Mouse (Mus musculus) adrenal gland (tissue): ENCODE data around the gene Rfx3.

Experiments
- intact Hi-C: fragments of 180-260 bp; cut with DNase I; formaldehyde crosslinking; loops from one replicate; pipeline ENCODE4 v1.15.1; 2025
- long read RNA-seq, 2 experiments: library from polyadenylated mRNA; unstranded; transcript quantifications; one replicate each; pipeline ENCODE4 v2.0.0; 2020; ENCODE audit warnings: borderline replicate concordance in 1 of 2; ENCODE audit not compliant: insufficient replicate concordance in 1 of 2

Gene Rfx3
- long read RNA-seq, experiment 1 = 0 reads
- long read RNA-seq, experiment 2, partial matches to known transcripts = 0 of 2 reads
- long read RNA-seq, experiment 2, other reads (novel, unspliced or antisense) = 2 of 2 reads

- intact Hi-C loops = loop anchor here (10.0 kb wide), 1 partner anchor 556 kb away; no protein-coding TSS in a partner anchor
These were observed at the start of gene Rfx3 for GRCm38 (mm10) chr19:28010471-28011395. Rfx3 (minus strand) TSS chr19:28011166.

- intact Hi-C loops = no loop called here
These were observed 41.1 kb upstream of the Rfx3 start for GRCm38 (mm10) chr19:28052058-28052457.

- intact Hi-C loops = no loop called here
These were observed 40.6 kb upstream of the Rfx3 start for GRCm38 (mm10) chr19:28051571-28051970.

GRCm38 (mm10) chr19:28049280-28049679, 38.3 kb upstream of the Rfx3 start:
- intact Hi-C loops = no loop called here

- intact Hi-C loops = no loop called here
These were observed 35.8 kb upstream of the Rfx3 start for GRCm38 (mm10) chr19:28046806-28047205.

GRCm38 (mm10) chr19:28044950-28045349, 34.0 kb upstream of the Rfx3 start:
- intact Hi-C loops = no loop called here

- intact Hi-C loops = loop anchor here (10.0 kb wide), 1 partner anchor 557 kb away; no protein-coding TSS in a partner anchor
These were observed 943 bp upstream of the Rfx3 start for GRCm38 (mm10) chr19:28011718-28012499.

GRCm38 (mm10) chr19:28011396-28011717, 391 bp upstream of the Rfx3 start:
- intact Hi-C loops = loop anchor here (10.0 kb wide), 1 partner anchor 557 kb away; no protein-coding TSS in a partner anchor

- intact Hi-C loops = loop anchor here (10.0 kb wide), 1 partner anchor 555 kb away; no protein-coding TSS in a partner anchor
These were observed 1.2 kb downstream of the Rfx3 start for GRCm38 (mm10) chr19:28009587-28010281.

- intact Hi-C loops = no loop called here
These were observed 6.8 kb downstream of the Rfx3 start for GRCm38 (mm10) chr19:28004190-28004589.

GRCm38 (mm10) chr19:28003474-28003873, 7.5 kb downstream of the Rfx3 start:
- intact Hi-C loops = no loop called here

- intact Hi-C loops = no loop called here
These were observed 8.3 kb downstream of the Rfx3 start for GRCm38 (mm10) chr19:28002708-28003107.

- intact Hi-C loops = no loop called here
These were observed 18.2 kb downstream of the Rfx3 start for GRCm38 (mm10) chr19:27992800-27993199.

GRCm38 (mm10) chr19:27988746-27989145, 22.2 kb downstream of the Rfx3 start:
- intact Hi-C loops = no loop called here

- intact Hi-C loops = no loop called here
These were observed 43.4 kb downstream of the Rfx3 start for GRCm38 (mm10) chr19:27967590-27967989.

- intact Hi-C loops = no loop called here
These were observed 49.7 kb downstream of the Rfx3 start for GRCm38 (mm10) chr19:27961271-27961670.

GRCm38 (mm10) chr19:27935453-27935852, 75.5 kb downstream of the Rfx3 start:
- intact Hi-C loops = no loop called here

- intact Hi-C loops = no loop called here
These were observed 79.8 kb downstream of the Rfx3 start for GRCm38 (mm10) chr19:27931136-27931535.

GRCm38 (mm10) chr19:27926378-27926777, 84.6 kb downstream of the Rfx3 start:
- intact Hi-C loops = no loop called here

GRCm38 (mm10) chr19:27919040-27919439, 91.9 kb downstream of the Rfx3 start:
- intact Hi-C loops = no loop called here

- intact Hi-C loops = no loop called here
These were observed 94.5 kb downstream of the Rfx3 start for GRCm38 (mm10) chr19:27916446-27916845.
